In genomic region chr5:140425016-140425783, GRCm38 (mm10) we compare ENCODE assay signal across 27 mouse cellular contexts. TPM values are rescaled to one million over a fixed set of nuclear protein-coding genes. Genes with fewer than 3 reads are reported as not detected.
"Had no signal": no experiment of that assay in that cellular context is flagged by ENCODE, and none has a peak within 500 bp of the region (broad histone marks: within the 10 kb centered on the region; RNA-seq: fewer than 3 reads in every experiment).

No protein-coding gene starts in this region.

- H3K9ac ChIP-seq: liver, embryonic 13.5 days had no signal

- H3K4me3 ChIP-seq: left cerebral cortex, adult 2 months; liver, embryonic 13.5 days; megakaryocyte, embryonic 14.5 days had no signal

- ATAC-seq: inflammation-experienced regulatory T-cells, adult 6 months; intestine, embryonic 16.5 days had no signal

- H3K4me2 ChIP-seq: liver, embryonic 13.5 days; midbrain, embryonic 11.5 days had no signal

- DNase-seq: kidney, adult 2 months; layer of hippocampus, postnatal 36 days; liver, embryonic 13.5 days; midbrain, embryonic 14.5 days; thymus, adult 18-20 months; thymus, postnatal 36 days had no signal

- H3K27me3 ChIP-seq: liver, embryonic 13.5 days; megakaryocyte, embryonic 14.5 days had no signal

- H3K27ac ChIP-seq: kidney, postnatal 0 days; left cerebral cortex, adult 2 months; liver, embryonic 13.5 days; macrophage had no signal

- H3K9me3 ChIP-seq: liver, embryonic 13.5 days; megakaryocyte, embryonic 14.5 days had no signal

RNA-seq across cellular contexts. Expression of gene Gm4869, which starts 20.2 kb away (rescaled TPM):
- total RNA-seq: layer of hippocampus, adult 8-10 months; layer of hippocampus, postnatal 10 days; layer of hippocampus, postnatal 36 days; left cerebral cortex, adult 2 months; left cerebral cortex, postnatal 10 days; left cerebral cortex, postnatal 36 days; liver, adult 2 months; midbrain, postnatal 0 days had no signal
- polyA plus RNA-seq: inflammation-experienced regulatory T-cells, adult 6 months; intestine, embryonic 16.5 days; kidney, embryonic 14.5 days; kidney, postnatal 0 days; large intestine, adult 2 months; limb, embryonic 11.5 days; liver, adult 2 months; liver, embryonic 13.5 days; liver, embryonic 16.5 days; macrophage; midbrain, embryonic 11.5 days; midbrain, embryonic 14.5 days; midbrain, postnatal 0 days; neural tube, embryonic 11.5 days; neural tube, embryonic 14.5 days; small intestine, adult 2 months; stomach, embryonic 16.5 days had no signal
